In the genomic region with DNA sequence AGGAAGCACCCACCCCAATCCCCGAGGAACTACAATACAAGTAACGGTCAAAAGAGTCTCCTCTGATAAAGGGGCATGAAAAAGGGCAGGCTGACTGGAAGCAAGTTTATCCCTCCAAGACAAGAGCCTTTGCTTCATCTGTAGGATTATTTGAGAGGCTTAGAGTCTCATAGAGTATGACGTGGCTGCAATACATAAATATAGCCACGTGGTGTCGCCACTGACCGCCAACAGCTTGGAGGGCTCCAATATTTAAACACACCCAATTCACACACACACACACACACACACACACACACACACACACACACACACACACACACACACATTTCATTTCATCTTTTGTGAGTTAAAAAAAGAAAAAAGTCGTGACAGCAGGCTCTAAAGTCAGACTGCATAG, we compare ENCODE assay signal across 8 mouse cellular contexts. TPM values are rescaled to one million over a fixed set of nuclear protein-coding genes. Genes with fewer than 3 reads are reported as not detected.
DNase-seq lines count a peak whose midpoint lies in the region; TF ChIP-seq lines count a peak whose summit lies in the region.
"Had no signal": no experiment of that assay in that cellular context is flagged by ENCODE, and none has a peak within 500 bp of the region (broad histone marks: within the 10 kb centered on the region; RNA-seq: fewer than 3 reads in every experiment).

No protein-coding gene starts in this region.

- H3K27ac ChIP-seq in gastrocnemius, adult 2 months: no peak overlapping the region
- H3K27ac ChIP-seq in spleen, adult 2 months (ENCODE audit: insufficient read depth, low read length): no peak overlapping the region
- H3K27ac ChIP-seq: heart, embryonic 15.5 days had no signal

- TF ChIP-seq POLR2A in brain, embryonic 14.5 days (IDR thresholded peaks at IDR 0.05; ENCODE audit: borderline replicate concordance, extremely low read depth, insufficient read depth, insufficient read length, poor library complexity, severe bottlenecking): no peak
- TF ChIP-seq POLR2A in spleen, adult 2 months (IDR thresholded peaks at IDR 0.05; ENCODE audit: low read depth, low read length): no peak

- TF ChIP-seq CTCF in brain, embryonic 14.5 days (IDR thresholded peaks at IDR 0.05; ENCODE audit: borderline replicate concordance, extremely low read depth, insufficient read depth, insufficient read length): peak; percentile 63; the same call in 1 of the 2 replicates
- TF ChIP-seq CTCF in gastrocnemius, adult 2 months (IDR thresholded peaks at IDR 0.05): peak; percentile 60
- peak; percentile 35; the same call in 1 of the 2 replicates for TF ChIP-seq CTCF in spleen, adult 2 months (IDR thresholded peaks at IDR 0.05; ENCODE audit: extremely low read depth, insufficient read depth, insufficient read length, insufficient replicate concordance)

- H3K27me3 ChIP-seq in spleen, adult 2 months (ENCODE audit: control insufficient read depth, insufficient read depth, low read length): no peaks in the 10 kb centered on the region
- H3K27me3 ChIP-seq: heart, embryonic 15.5 days had no signal

- H3K4me1 ChIP-seq in spleen, adult 2 months (ENCODE audit: control insufficient read depth, insufficient read depth, insufficient read length): no peaks in the 10 kb centered on the region
- H3K4me1 ChIP-seq: heart, embryonic 15.5 days had no signal

- no peak overlapping the region for H3K4me3 ChIP-seq in gastrocnemius, adult 2 months
- no peak overlapping the region for H3K4me3 ChIP-seq in spleen, adult 2 months (ENCODE audit: extremely low read depth, insufficient read depth, insufficient read length)
- H3K4me3 ChIP-seq: heart, embryonic 15.5 days had no signal

- intact Hi-C loops in gastrocnemius, adult 2 months (cut with DNase I): loop anchor here (1.0 to 10.0 kb wide), 2 partner anchors 99 to 323 kb away; no protein-coding TSS in a partner anchor

- peak; percentile 80 for DNase-seq in 3T3-L1 (ENCODE audit: low read depth, low spot score)
- DNase-seq in CD4-positive helper T cell, adult 2 months (ENCODE audit: low read depth, low spot score): peak; percentile 71
- peak; percentile 76 for DNase-seq in brain, embryonic 14.5 days (ENCODE audit: low read depth)
- peak; percentile 45 for DNase-seq in gastrocnemius, adult 2 months
- DNase-seq in layer of hippocampus, adult 9-11 months: peak; percentile 32
- peak; percentile 75 for DNase-seq in lung, postnatal 36 days
- DNase-seq in spleen, adult 2 months (ENCODE audit: low read depth in 1 of 2, low spot score in 2 of 2): peak; percentile 29 to 54

- WGBS in spleen, adult 2 months: 16% methylated on average over 7 of the region's 7 CpGs

- no peaks in the 10 kb centered on the region for H3K36me3 ChIP-seq in spleen, adult 2 months (ENCODE audit: control insufficient read depth, insufficient read depth, low read length)
- H3K36me3 ChIP-seq: heart, embryonic 15.5 days had no signal

RNA-seq across cellular contexts. Expression of gene Clcn5, which starts 3.1 kb away (rescaled TPM):
- 9.1 and 13.2 TPM in 2 replicates for polyA plus RNA-seq in brain, embryonic 14.5 days (2012; rRNA removed)
- total RNA-seq in gastrocnemius, adult 2 months (2021): 1 to 10 TPM; 2.3 to 2.8 TPM
- 1.8 and 2.2 TPM in 2 replicates for polyA plus RNA-seq in spleen, adult 2 months (2012; rRNA removed)

RNA-seq across cellular contexts. Expression of gene Usp27x, which starts 53.3 kb away (rescaled TPM):
- polyA plus RNA-seq in brain, embryonic 14.5 days (2012; rRNA removed): 6.0 and 9.4 TPM in 2 replicates
- under 1 TPM; 0.17 to 0.20 TPM for total RNA-seq in gastrocnemius, adult 2 months (2021)
- polyA plus RNA-seq in spleen, adult 2 months (2012; rRNA removed): 0.32 and 0.43 TPM in 2 replicates
